Mouse (Mus musculus) gastrocnemius, adult 18-20 months (tissue): Measurements from ENCODE around the gene Gtf2e1. TPM values are rescaled to one million over a fixed set of nuclear protein-coding genes. Genes with fewer than 3 reads are reported as not detected.
A peak's percentile ranks its signal among the peaks of the same experiment; 100 is the strongest.

Experiments used
- DNase-seq: peaks from one replicate; pipeline ENCODE4 v3.0.0; 2021; ENCODE audit warnings: low spot score
- total RNA-seq, 2 experiments: library from RNA; stranded (reverse); gene quantifications; 2 replicates each; pipeline ENCODE4 v1.2.3; 2021

Gtf2e1 gene
- total RNA-seq, 2 experiments from 2014 or later, result 10.6 to 14.4 TPM

DNA sequence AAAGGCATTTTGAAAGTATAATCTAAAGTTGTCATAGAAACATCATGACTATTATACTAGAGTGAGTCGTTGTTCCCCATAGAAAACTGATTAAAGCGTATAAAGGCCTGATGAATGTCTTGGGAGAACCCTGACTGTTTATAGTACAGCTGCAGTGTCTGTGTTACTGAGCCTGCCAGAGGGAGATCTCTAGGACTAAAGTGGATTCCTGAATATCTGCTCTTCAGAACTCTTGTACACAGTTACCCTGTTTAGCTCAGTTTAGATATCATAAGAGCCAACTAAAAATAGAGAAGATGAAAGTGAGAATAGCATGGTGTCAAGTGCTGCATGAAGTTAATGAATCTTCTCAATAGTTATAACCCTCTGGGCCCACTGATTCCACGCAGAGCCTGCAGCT is 10.7 kb upstream of the Gtf2e1 start:
- no peak for DNase-seq

DNA sequence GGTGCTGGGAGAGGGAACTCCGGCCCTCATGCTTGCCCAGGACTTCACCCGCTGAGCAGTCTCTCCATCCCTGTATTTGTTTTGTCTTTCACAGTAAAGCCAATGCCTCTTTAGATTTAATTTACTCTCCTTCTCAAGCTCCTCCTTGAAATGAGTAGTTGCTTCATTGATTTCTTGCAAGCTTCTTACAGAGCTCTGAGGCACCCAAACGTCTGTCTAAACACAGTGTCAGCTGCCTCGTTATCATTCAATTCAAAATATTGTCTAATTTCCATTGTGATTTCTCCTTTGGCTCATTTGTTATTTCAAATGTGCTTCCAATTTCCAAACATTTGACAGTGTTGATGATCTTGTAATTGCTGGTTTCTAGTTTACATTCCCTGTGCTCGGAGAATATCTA is 6.7 kb upstream of the Gtf2e1 start:
- DNase-seq, result no peak

DNA sequence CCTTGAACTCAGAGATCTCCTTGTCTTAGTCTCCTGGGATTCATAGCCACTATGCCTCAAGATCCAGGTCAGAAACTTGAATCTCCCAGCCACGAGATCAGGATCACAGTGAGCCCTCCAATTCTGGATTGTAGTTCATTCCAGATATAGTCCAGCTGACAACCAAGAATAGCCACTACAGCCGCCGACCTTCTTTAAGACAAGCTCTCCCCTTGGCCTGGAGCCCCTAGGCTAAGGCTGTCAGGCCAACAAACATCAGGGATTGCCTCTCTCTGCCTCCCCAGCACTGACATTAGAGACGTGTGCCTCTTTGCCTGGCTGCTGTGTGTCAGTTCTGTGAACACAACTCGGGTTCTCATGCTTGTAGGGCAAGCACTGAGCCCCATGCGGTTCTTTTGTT is 1.2 kb upstream of the Gtf2e1 start:
- peak; percentile 62 for DNase-seq

DNA sequence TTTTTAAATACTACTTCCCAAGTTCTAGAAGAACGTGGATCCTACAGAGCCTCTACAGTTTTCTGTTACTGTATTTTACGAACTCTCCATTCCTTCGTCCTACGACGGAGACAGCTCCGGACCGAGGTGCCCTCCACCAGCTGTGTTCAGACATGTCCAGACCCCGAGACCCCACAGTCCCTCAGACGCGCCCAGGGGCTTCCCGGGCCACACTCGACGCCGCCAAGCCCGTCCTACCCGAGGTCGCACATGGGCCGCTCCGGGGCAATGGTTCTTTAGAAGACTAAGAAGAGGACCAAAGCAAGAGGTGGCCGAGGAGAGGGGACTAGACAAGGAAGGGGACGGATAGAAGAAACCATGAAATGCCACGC is 364 bp downstream of the Gtf2e1 start:
- DNase-seq, result no peak

DNA sequence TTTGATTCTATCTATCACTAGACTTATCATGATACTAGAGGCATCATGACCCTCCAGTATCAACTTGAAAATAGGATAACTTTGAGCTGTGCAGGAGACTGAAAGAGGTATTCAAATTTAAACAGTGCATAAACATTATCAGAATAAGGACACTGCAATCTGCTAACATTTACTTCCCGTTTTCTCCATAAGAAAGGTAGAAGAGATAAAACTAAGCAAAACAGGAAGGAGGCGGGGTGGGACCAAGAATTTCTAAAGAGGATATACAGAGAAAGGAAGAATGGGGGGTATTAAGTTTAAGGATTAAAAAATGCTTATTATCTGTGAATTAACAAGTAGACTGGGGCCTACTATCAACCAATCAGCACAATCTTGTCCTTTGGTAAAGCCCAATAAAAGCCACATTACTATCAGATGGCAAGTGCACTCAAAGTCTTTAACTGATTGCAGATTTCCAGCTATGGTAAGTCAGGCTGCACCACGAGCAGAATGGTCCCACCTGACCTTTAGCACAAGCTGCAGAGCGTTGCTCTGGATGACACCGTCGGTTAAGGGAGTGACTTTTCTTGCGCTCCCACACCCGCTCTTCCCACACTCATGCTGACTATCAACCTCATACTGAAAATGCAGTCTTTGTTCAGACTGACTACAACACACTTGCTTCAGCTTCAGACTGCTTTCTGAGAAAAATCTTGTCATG is 6.1 kb downstream of the Gtf2e1 start:
- no peak for DNase-seq

DNA sequence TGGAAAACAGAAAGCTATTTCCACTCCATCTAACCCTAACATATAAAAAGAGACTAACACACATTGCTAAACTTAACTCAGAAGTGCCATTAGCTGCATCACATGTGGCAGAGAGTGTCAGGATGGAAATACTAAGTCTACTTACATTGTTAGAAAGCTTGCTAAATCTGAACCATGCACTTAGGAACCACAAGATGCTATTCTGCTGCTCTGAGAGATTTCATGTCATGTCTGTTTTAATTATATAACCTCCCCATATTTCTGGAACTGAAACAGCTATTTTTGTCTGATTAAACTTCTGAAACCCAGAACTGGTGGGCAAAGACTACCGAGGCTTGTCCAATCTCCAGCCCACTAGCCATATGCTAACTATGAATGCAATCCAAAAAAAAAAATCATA is 7.5 kb downstream of the Gtf2e1 start:
- DNase-seq, result no peak

DNA sequence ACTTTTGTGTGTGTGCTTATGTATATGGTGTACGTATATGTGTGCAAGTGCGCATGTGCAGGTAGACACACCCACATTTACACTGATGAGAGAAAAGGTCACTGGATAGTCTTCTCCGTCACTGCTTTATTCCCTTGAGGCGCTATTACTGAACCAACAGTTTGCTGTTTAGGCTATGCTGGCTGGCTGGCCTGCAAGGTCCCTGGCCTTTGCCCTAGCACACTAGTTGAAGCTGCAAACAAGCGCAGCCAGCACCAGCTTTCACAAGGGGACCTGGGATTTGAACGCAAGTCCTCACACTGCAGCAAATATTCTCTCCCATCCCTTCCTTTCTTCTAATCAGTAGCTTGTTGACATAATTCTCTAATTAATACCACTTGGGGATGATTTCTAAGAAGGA is 9.4 kb downstream of the Gtf2e1 start:
- DNase-seq, result no peak

DNA sequence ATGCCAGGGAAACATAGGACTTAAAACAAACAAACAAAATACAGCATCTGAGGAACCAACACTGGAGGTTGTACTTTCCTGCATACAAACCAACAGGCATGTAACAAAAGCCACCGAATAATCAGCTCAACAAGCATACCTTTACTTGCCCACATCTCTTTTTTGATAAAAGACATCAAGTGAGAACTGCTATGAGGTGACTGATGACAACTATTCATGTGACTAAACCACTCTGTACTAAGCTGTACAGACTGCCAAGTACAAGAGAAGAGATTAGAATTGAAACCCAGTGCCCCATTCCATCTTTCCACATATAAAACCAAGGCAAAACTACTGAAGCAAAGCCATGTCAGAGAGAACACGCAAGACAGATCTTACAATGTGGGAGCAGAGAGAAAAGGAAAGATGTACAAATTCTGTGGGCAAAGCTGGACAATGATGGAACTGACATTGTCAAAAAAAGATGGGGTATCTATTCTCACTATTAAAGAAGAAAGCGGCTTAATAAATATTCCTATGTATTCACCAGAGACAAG is 12.8 kb downstream of the Gtf2e1 start:
- DNase-seq, result no peak

DNA sequence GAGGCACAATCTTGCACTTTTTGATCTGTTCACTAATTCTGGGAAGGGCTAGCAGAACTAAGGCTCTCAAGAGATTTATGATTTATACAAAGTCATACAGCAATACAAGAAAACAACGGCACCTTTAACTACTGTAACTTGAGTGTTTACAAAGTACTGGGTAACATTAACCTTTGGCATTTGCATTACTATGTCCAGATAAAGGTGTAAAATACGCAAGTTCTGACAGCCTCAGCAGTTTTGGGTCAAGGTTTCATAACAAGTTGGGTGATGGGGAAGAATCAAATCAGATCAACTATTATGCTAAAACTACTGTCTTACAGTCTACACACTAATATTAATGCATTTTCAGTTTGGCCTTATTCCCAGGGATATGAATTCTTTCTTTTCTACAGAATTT is 14.5 kb downstream of the Gtf2e1 start:
- no peak for DNase-seq

DNA sequence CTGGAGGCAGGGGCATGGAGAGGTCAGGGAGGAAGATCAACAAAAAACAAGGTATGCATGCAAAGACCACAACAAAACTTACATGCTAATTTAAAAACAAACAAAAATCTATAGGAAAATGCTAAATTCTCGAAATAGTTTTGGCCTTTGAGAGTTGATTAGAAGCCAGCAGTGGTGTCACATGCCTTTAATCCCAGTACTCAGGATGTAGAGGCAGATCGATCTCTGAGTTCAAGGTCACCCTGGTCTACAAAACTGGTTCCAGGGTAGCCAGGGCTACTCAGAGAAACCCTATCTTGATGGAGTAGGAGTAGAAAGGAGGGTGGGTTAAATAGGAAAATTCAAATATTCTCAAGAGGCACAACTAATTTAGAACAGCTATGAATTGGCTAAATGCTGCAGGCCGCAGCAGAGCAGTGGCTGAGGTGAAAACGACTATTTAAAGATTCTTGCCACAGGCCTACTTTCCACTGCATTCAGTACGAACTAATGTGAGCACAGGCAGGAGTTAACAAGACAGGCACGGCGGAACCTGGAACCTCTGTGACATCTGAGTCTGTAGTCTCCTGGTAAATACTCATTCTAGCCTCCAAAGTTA is 17.4 kb downstream of the Gtf2e1 start:
- DNase-seq, result no peak

DNA sequence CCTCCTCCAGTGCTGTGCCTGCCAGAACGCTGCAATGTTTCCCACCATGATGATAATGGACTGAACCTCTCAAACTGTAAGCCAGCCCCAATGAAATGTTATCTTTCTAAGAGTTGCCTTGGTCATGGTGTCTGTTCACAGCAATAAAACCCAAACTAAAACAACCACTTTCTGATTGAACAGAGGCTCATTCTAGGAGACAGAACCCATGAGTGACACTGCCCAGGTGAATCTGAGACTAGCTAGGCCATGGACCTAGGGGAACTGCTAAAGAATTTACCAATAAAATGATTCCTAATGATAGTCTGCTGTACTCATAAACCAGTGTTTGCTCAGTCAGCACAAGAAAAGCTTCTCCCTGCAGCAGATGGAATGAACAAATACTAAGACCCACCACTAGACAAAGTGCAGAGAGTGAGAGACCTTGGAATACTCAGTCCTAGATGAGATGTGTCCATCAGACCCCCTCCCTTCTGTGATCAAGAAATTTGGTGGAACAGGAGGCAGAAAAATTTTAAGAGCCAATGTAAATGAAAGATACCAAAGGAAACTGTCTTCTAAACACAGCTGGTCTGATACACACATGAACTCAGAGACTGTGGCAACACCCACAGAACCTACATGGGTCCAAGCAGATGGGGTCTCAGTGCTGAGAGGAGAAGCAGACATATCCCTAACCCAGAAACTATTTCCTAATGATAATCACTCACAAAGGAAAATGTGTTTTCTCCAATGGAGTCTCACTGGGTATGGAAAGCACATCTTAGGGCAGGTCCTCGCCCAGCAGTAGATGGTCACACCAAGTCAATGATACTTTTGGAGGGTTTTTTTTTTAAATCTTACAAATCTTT is 19.2 kb downstream of the Gtf2e1 start:
- no peak for DNase-seq

DNA sequence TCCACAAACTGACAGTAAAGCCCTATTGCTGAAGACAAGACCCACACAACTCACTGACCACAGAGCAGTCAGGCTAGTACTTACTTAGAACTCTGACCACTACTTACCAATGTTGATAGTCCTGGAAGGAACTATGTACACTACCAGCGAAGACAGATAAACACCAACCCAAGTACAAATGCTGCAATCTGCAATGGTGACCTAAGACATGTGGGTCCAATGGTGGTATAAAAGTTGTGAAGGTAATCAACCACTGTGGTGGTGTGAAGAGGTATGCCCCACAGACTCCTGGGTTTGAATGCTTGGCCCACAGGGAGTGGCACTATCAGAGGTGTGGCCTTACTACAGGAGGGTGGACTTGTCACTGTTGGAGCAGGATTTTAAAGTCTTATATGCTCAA is 19.9 kb downstream of the Gtf2e1 start:
- no peak for DNase-seq

DNA sequence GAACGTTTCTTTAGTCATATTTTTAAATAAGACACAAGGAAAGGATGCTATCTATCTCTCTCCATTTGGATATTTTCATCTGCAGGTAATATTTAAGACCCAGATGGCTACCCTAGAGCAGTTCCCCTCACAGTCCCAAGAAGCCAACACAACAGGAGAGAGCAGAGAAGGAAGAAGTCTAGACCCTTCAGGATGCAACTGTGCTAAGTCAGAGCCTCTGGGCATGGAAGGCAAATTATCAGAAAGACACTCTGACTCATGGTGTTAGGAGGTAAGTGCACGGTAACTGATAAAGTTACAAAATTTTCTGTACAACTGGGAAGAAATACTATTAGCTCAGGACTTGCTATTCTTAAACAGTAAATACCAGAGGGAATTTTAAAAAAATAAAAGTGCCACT is 20.9 kb downstream of the Gtf2e1 start:
- no peak for DNase-seq

DNA sequence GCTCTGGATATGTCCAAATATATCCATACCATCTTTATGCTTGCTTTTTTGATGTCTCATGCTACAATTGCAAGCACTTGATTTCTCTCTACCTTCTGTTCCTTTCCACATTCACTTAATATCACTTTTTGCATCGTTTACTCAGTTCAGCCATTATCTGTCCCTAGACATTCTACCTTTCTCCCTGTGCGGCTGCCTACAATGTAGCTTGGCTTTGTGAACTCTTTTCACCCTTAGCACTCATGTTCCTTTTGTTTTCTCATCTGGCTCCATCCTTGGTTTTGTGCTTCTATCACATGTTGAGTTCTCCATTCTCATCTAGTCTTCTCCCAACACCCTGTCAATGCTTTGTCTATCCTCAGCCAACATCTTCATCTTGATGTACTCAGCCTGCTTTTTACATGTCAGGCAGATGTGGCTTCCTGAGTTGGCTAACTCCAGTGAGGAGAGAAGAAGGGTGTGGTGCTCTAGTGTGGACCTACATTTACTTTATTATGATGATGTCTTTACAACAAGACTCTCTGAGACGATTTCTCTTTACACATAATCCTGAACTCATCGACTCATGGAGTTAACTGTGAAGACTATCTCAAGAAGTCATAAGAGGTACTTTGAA is 21.9 kb downstream of the Gtf2e1 start:
- no peak for DNase-seq

DNA sequence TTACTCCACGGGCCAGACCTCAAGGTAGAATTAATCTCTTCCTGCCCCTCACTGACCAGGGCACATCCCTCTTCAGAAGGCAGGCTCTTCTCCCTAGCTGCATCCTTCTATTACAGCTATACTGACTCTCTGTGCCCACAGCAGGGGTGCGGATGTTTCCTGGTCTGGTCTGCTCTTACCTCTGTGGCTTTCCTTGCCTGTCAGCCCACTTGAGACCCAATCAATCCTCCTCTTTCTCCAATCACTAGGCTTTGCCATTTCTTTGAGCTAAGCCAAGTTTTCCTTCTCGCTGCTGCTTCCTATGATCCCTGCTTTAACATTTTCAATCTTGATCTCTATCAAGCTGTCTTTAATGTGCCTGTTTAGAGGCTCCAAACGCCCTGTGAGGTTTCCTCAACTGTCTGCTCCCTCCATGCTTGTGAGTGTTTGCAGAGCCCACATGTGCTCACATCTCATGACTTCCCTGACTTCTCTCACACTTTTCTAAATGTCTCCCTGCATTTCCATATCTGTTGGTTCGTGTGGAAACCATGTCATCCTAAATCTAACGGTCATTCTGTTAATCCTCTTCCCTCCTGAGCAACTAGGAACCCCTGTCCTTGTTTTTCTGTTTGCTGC is 23.1 kb downstream of the Gtf2e1 start:
- no peak for DNase-seq

DNA sequence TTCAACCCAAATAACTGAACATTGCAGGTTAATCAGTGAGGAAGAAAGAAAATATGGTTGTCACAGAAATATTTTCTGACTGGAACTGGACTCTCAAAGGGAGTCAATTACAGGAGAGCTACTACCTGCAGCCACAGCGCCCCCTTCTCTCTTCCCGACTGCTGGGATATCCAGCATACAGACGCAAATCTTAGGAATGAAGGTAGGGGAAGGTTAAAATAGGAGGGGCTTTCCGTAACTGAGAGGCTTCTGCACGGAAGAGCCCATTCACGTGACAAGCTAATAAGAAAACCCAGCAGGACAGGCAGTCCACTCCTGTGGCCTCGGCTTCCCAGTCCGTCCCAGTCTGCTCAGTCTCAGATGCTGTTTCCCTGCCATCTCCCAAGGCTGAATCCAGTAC is 24.9 kb downstream of the Gtf2e1 start:
- no peak for DNase-seq

DNA sequence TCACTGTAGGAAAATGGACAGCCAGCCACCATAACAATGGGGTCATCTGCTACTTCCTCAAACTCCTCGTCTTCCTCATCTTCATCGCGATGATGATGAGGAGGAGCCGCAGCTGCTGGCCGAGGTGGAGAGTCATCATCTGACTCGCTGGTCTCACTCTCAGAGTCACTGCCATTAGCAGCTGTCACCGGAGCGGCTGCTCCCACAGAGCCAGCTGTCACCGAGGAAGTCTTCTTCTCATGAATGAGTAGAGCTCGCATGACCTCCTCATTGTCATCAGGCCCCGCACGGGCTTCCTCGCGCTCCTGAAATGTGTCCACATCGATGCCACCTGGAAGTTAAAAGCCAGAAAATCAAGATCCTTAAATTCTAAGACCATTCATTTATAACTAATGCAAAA is 28.1 kb downstream of the Gtf2e1 start:
- DNase-seq, result no peak

DNA sequence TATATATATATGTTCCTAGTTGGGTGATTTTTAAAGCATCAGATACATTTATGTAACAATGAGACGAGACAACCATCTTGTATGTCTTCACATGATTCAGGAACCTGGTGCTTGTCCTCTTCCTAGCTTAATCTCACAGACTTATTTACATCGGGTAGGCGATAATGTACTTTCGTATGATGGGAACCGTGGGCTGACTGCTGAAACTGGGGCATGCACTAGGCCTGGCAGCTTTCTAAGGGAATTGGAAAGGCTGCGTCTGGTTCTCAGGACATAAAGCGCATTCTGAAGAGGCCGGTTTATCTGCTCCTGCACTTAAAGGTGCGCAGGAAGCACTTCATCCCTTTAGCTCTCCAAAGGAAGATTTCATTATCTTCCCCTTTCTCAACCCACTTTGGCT is 32.8 kb downstream of the Gtf2e1 start:
- DNase-seq, result no peak

DNA sequence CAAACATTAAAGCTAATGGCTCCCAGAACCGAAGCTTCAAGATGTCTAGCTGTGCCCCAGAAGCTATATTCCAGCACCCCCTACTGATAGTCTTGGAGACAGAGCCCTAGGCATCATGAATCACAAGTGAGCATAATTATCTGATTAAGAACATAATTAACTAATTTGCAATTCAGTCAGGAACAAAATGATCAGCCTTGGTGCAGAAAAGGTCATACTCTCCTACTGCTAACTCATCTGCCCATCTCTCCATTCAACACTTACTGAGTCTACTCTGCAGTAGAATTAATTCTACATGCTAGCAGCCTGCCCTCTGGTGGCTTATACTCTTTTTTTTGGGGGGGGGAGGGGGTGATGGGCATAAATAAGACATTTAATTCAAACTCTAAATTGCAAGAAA is 35.1 kb downstream of the Gtf2e1 start:
- DNase-seq, result no peak

DNA sequence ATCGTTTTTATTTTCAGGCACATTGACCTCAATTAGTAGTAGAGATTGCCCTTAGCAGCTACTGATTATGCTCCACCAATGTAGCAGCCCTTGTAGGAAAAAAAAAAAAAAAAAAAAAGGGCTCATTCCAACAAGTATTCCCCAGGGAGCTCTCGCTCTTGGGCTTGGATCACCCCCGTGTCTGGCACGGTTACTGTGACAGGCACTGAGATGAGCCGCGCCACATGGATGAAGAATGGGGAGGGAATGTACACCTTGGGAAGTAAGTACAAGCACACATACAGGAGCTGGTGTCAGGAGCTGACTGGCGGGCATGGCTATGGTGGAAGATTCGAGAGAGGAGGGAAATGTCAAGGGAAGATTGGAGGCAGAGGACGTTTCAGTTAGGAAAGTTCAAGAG is 41.0 kb downstream of the Gtf2e1 start:
- no peak for DNase-seq

DNA sequence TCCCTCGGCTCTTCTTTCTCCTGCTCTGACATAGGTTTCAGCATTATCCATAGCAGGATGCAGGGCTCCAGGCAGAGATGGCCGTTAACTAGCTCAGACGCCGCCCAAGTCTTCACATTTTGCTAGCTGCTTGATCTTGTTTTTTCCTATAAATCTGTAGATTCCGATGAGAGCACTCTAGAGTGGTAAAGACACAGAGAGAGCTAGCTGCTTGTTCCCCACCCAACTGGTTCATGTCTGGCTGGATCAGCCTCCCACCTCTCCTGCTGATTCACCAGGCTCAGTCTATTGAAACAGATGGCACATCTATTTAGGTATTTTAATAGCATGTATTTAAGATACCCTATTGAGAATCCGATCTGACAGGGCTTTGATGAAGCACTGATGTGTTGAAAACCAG is 44.6 kb downstream of the Gtf2e1 start:
- no peak for DNase-seq
